In the genomic region with DNA sequence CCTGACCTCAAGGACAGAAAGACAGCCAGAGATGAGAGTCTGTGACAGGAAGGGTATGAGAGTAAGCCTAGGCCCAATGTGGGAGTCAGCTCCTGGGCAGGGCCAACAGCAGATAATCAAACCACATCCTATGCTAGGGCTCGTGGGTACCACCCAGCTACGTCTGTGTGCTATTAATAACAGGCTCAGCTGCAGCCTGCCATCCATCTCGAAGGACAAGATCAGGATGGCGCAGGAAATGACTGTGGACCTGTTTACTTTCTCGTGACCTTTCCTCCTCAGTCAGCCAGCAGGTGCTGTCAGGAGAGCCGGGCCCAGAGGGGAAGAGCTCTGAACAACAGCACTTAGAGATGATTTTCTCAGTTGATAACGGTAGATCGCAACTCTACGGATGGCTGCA, we compare ENCODE assay signal across 9 mouse cellular contexts.
DNase-seq lines count a peak whose midpoint lies in the region; ATAC-seq and TF ChIP-seq lines count a peak whose summit lies in the region.
"Had no signal": no experiment of that assay in that cellular context is flagged by ENCODE, and none has a peak within 500 bp of the region (broad histone marks: within the 10 kb centered on the region; RNA-seq: fewer than 3 reads in every experiment).

No protein-coding gene starts in this region.

- DNase-seq in layer of hippocampus, adult 2 months (ENCODE audit: low spot score in 2 of 2): no peak
- no peak for DNase-seq in layer of hippocampus, postnatal 10 days (ENCODE audit: low spot score in 2 of 2)
- DNase-seq in kidney, adult 8-10 months: peak; percentile 39 to 45
- peak; percentile 53 for DNase-seq in lung, postnatal 14 days
- peak; percentile 25 for DNase-seq in thymus, postnatal 25 days
- DNase-seq in left cerebral cortex, postnatal 4 days: no peak
- no peak for DNase-seq in gastrocnemius, postnatal 14 days

- H3K4me2 ChIP-seq in midbrain, embryonic 13.5 days (replicated peaks): no peak overlapping the region

- peak overlapping the region; percentile 43; the same call in 1 of the 2 replicates for H3K27ac ChIP-seq in layer of hippocampus, adult 2 months
- no peak overlapping the region for H3K27ac ChIP-seq in midbrain, embryonic 13.5 days

- no peak overlapping the region for H3K4me3 ChIP-seq in layer of hippocampus, adult 2 months
- no peak overlapping the region for H3K4me3 ChIP-seq in midbrain, embryonic 13.5 days (replicated peaks)

- no peaks in the 10 kb centered on the region for H3K36me3 ChIP-seq in midbrain, embryonic 13.5 days

- WGBS in midbrain, embryonic 13.5 days: 69% methylated on average over 9 of the region's 9 CpGs

- intact Hi-C loops in left cerebral cortex, postnatal 4 days (cut with DNase I): no loop called here
- intact Hi-C loops in gastrocnemius, postnatal 14 days (cut with DNase I; ENCODE audit: low total_unique reads): no loop called here

- H3K9ac ChIP-seq in midbrain, embryonic 13.5 days (replicated peaks): no peak overlapping the region

- H3K27me3 ChIP-seq in midbrain, embryonic 13.5 days: no peaks in the 10 kb centered on the region
- H3K27me3 ChIP-seq: Patski had no signal

- no peak for TF ChIP-seq CTCF in layer of hippocampus, adult 2 months (conservative IDR thresholded peaks at IDR 0.05)

- no peak for ATAC-seq in midbrain, embryonic 13.5 days
- ATAC-seq: Patski had no signal

- no peaks in the 10 kb centered on the region for H3K9me3 ChIP-seq in midbrain, embryonic 13.5 days

- H3K4me1 ChIP-seq in midbrain, embryonic 13.5 days (replicated peaks): 0 out of 2 replicates have a peak, but pooled peaks cover 2% of the 10 kb centered on the region

Comparison
In these comparisons a context has a peak if more than half of its experiments do, and no peak if none do; other contexts are left out.
1. DNase-seq: peak in kidney, adult 8-10 months (2 of 2), lung, postnatal 14 days (single experiment) and thymus, postnatal 25 days (single experiment); none in layer of hippocampus, adult 2 months (0 of 2), layer of hippocampus, postnatal 10 days (0 of 2), left cerebral cortex, postnatal 4 days (single experiment) and gastrocnemius, postnatal 14 days (single experiment).